Mouse (Mus musculus): ENCODE measurements at regions not wholly inside any gene's neighbourhood (a gene's known extent, or its start where the extent isn't known, plus 50 kb on each side); places are given as distances from the start of the nearest gene placed in this dataset.

DNA sequence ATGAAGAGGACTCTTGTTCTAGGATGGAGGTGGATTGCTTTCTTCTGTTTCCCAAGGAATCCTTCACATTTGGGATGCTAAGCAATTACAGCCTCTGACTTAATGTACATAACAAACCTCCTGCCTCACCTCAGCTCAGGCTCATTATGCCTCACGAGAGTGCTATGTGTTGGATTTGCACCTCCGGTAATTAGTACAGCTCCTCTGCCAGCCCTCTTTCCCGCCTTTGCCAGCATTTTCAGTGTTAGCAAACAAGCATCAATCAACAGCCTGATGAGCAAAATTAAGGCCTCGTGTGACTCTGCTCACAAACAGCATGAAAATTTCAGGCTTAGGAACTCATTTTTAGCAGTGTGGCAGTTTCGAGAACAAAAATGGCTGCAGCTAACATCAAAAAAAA is 410.0 kb upstream of the Tom1l1 start:
- no peak for TF ChIP-seq CTCF (IDR thresholded peaks at IDR 0.05; ENCODE audit: low read depth)
- TF ChIP-seq EP300 (IDR thresholded peaks at IDR 0.05; ENCODE audit: low read depth): no peak
